Mouse (Mus musculus) embryonic fibroblast, embryonic 13.5 days (primary cell): ENCODE measurements around the gene Itgal. TPM values are rescaled to one million over a fixed set of nuclear protein-coding genes. Genes with fewer than 3 reads are reported as not detected.
"Not testable (repeated sequence)": the region's sequence is repeated elsewhere in the genome, so short reads cannot be mapped to it uniquely, and the experiment has no call there.

ENCODE experiments used
- H3K27ac ChIP-seq: 2 replicates; pipeline ENCODE4 v1.5.1; 2012; ENCODE audit warnings: low read length, control low read depth, inconsistent platforms; ENCODE audit not compliant: insufficient read depth
- H3K4me1 ChIP-seq: 2 replicates; pipeline ENCODE4 v1.6.1; 2011; ENCODE audit warnings: low read length; ENCODE audit not compliant: control insufficient read depth, insufficient read depth
- H3K4me3 ChIP-seq: 2 replicates; pipeline ENCODE4 v1.5.1; 2011; ENCODE audit warnings: mild to moderate bottlenecking, control low read depth, low read length; ENCODE audit not compliant: insufficient read depth
- CTCF ChIP-seq: IDR thresholded peaks from 2 replicates; pipeline ENCODE4 v1.5.1; 2011; ENCODE audit warnings: mild to moderate bottlenecking, control low read depth, low read length, moderate library complexity, borderline replicate concordance; ENCODE audit not compliant: insufficient read depth
- POLR2A ChIP-seq: IDR thresholded peaks from 2 replicates; pipeline ENCODE4 v1.6.1; 2011; ENCODE audit warnings: low read depth, mild to moderate bottlenecking, control low read depth, low read length, moderate library complexity
- polyA plus RNA-seq: library from polyadenylated mRNA; stranded (reverse); fragments of >200 nt; gene quantifications from 2 replicates; pipeline ENCODE4 v1.2.4, GENCODE M21; 2011; ENCODE audit warnings: low read depth; ENCODE audit not compliant: missing spikeins, insufficient read length

Gene Itgal
- polyA plus RNA-seq, 1 experiment: 0.56 TPM

- Histone ChIP-seq H3K27ac (no peak overlapping the region), H3K4me1 (no peaks in the 10 kb centered on the region), H3K4me3 (no peak overlapping the region)
- TF ChIP-seq CTCF (no peak), POLR2A (no peak)
These were observed 41.6 kb downstream of the Itgal start for GRCm38 (mm10) chr7:127337636-127338035.

DNA sequence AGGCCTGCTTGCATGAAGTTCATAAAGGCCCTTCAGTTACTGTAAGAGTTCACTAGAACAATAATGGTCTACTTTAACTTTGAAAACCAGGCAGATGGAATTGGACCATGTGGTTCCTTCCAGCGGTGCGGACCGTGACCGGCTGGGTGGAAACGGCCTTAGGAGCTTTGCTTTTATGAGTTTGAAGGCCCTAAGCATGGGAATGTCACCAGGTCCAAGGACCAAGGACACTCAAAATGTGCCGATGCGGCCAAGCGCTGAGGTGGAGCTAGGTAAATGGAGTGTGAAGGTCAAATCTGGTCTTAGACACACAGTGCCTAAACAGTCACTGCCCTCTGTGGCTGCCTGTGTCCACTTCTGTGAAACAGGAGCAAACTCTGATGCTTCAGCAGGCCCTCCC lies 45.3 kb downstream of the Itgal start:
- H3K4me1 ChIP-seq: no peaks in the 10 kb centered on the region
- H3K27ac ChIP-seq: no peak overlapping the region
- H3K4me3 ChIP-seq: no peak overlapping the region
- TF ChIP-seq POLR2A (no peak), CTCF (no peak)

- H3K27ac ChIP-seq, H3K4me1 ChIP-seq, H3K4me3 ChIP-seq: not testable (repeated sequence)
These were observed 45.8 kb downstream of the Itgal start for GRCm38 (mm10) chr7:127341861-127342260.

DNA sequence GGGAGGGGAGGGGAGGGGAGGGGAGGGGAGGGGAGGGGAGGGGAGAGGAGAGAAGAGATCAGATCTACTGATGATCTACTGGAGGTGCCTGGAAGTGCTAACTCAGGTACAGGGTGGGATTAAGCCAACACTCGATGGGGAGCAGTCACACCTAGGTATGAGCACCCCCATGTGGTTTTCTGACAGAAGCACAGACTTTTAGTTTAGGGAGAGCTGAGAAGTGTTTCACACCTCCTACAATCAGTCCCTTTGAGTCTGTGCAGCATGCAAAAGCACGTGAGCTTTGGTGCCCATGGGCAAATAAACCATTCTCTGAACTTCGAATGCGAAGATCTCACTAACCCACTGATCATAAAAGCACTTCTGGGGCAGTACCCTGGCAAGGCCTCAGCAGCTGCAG lies 46.3 kb downstream of the Itgal start:
- Histone ChIP-seq H3K4me3 (no peak overlapping the region), H3K4me1 (no peaks in the 10 kb centered on the region), H3K27ac (no peak overlapping the region)
- TF ChIP-seq CTCF: no peak
- no peak for TF ChIP-seq POLR2A

DNA sequence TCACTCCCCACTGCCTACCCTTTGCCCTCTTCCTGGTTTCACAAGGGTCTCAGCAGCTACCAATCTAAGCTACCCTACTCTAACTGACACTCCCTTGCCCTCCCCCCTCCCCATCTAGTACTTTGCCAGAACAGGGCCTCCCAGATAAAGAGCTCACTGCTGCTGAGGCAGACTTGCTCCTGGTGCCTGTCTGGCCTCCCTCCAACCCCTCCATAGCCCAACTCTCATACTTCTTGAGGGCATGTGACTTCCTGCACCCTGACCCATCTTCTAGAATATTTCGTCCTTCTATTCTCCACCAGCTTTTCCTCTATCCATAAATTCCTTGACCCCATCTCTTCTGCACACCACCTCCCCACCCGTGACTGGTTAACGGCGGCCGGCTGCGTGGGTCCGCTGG lies 46.8 kb downstream of the Itgal start:
- H3K27ac ChIP-seq: no peak overlapping the region
- no peak overlapping the region for H3K4me3 ChIP-seq
- H3K4me1 ChIP-seq: no peaks in the 10 kb centered on the region
- TF ChIP-seq POLR2A (no peak), CTCF (no peak)

DNA sequence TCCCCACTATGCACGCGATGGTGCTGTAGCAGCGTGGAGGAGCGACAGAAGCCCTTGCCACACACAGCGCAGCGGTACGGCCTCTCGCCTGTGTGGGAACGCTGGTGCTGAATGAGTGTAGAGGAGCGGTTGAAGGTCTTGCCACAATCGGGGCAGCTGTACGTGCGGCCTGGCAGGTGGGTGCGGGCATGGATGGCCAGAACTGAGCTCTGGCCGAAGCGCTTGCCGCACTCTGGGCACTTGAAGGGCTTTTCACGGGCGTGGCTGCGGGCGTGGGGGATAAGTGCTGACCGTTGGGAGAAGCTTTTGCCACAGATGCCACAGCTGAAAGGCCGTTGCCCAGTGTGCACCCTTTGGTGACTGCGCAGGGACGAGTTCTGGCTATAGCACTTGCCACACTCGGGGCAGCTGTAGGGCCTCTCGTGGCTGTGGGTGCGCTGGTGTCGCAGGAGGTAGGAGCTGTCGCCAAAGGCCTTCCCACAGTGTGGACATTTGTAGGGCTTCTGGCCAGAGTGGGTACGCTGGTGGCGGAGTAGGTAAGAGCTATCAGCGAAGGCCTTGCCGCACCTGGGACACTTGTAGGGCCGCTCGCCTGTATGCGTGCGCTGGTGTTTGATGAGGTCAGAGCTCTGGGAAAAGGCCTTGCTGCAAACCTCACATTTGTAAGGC lies 47.4 kb downstream of the Itgal start:
- Histone ChIP-seq H3K4me3 (no peak overlapping the region), H3K27ac (no peak overlapping the region), H3K4me1 (no peaks in the 10 kb centered on the region)
- TF ChIP-seq CTCF: no peak
- TF ChIP-seq POLR2A: no peak

DNA sequence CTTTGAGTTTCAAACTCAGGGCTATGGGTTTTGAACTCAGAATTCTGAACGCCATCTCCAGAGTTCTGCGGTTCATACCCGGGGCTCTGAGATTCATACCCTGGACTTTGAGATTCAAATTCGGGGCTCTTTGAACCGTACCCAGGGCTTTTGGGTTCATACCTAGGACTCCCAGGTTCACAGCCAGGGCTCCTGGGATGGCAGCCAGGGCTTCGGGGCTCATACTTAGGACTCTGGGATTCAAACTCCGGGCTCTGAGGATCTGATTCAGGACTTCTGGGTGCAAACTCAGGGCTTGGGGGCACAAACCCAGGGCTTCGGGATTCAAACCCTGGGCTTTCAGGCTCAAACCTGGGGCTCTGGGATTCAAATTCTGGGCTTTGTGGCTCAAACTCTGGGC lies 48.3 kb downstream of the Itgal start:
- H3K4me1 ChIP-seq: no peaks in the 10 kb centered on the region
- TF ChIP-seq POLR2A (no peak), CTCF (no peak)
- no peak overlapping the region for H3K27ac ChIP-seq
- H3K4me3 ChIP-seq: peak overlapping the region; percentile 69

- Histone ChIP-seq H3K27ac (no peak overlapping the region), H3K4me3 (peak overlapping the region; percentile 69), H3K4me1 (no peaks in the 10 kb centered on the region)
- TF ChIP-seq POLR2A: peak; percentile 69
- no peak for TF ChIP-seq CTCF
These were observed 49.0 kb downstream of the Itgal start for GRCm38 (mm10) chr7:127345092-127345491.

DNA sequence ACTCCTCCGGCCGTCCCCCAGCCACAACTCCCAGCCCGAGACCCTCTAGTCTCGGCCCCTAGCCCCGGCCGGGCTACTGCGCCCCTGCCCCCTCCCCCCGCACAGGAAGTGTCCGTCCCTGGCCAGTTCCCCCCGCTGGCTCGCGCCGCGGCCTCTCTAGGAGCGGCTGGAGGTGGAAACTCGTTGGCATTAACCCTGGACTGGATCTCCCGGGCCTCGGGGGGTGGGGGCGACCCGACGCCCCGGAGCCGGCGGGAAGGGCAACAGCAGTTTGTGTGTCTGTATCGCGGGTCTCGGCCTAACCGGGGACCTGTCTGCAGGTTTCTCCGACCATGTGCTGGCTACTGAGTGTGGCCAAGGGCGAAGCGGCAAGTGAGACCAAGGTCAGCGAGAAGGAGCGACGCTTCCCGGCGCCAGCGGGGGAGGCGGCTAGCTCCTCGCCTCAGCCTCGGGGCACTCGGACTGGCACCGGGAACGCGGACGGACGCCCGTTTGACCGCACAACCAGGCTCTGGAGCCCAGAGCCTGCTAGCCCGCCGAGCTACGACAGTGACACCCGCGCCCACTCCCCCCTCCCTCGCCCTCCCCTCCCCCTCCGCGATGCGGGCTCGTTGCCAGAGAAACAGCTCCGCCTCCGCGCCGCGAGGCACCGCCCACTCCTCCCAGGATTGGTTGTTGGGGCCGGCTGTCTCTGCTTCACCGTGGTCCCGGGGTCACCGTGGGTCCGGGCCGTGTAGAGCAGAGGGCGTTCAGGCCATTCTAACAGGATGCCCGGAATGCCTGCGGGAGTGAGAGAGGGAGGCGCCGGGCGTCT lies 49.7 kb downstream of the Itgal start, which contains the start of gene Zfp768:
Gene Zfp768 (minus strand): TSS at position 78 of the 814 bp plus-strand sequence.
- Histone ChIP-seq H3K4me3 (peak within 1 kb of the TSS; percentile 69), H3K4me1 (no peaks in the 10 kb centered on the region), H3K27ac (peak within 1 kb of the TSS; percentile 87)
- TF ChIP-seq CTCF (no peak), POLR2A (peak; percentile 80)

DNA sequence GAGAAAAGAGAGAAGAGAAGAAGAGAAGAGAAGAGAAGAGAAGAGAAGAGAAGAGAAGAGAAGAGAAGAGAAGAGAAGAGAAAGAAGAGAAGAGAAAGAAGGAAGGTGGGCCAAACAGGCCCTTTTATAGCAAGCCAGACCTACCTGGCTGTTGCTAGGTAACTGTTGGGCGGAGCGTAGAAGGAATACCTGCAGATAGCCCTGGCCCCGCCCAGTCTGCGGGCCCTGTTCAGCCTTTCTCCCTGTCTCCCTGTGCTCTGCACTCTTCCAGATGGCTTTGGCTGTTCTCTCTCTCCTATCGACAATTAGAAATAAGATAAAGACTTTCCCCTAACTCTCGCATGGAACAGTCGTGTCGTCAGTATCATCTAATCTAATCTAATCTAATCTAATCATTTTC lies 50.6 kb downstream of the Itgal start:
- TF ChIP-seq POLR2A (no peak), CTCF (no peak)
- Histone ChIP-seq H3K4me1 (no peaks in the 10 kb centered on the region), H3K4me3 (peak overlapping the region; percentile 63; the same call in 1 of the 2 replicates), H3K27ac (no peak overlapping the region)
